Mouse (Mus musculus) embryonic facial prominence, embryonic 14.5 days (tissue): ENCODE results near the gene Tagln2. TPM values are rescaled to one million over a fixed set of nuclear protein-coding genes. Genes with fewer than 3 reads are reported as not detected.

Experiments used
- ATAC-seq: fragments of 200-750 bp; cut with Nextera tagmentation; 2 replicates; pipeline ENCODE4 v1.8.0; 2017; ENCODE audit warnings: low read depth, moderate number of reproducible peaks, moderate TSS enrichment
- DNase-seq: peaks from one replicate; pipeline ENCODE4 v3.0.0-alpha.2; 2015; ENCODE audit warnings: low spot score
- H3K27ac ChIP-seq: fragments of 300-500 bp; sonication (generic); replicated peaks from 2 replicates; pipeline ENCODE4 v1.5.1; 2014; ENCODE audit warnings: low read depth, mild to moderate bottlenecking, low read length, moderate library complexity
- H3K27me3 ChIP-seq: fragments of 300-500 bp; sonication (generic); replicated peaks from 2 replicates; pipeline ENCODE4 v1.6.1; 2014; ENCODE audit warnings: low read length; ENCODE audit not compliant: control insufficient read depth, insufficient read depth
- H3K36me3 ChIP-seq: fragments of 300-500 bp; sonication (generic); 2 replicates; pipeline ENCODE4 v1.6.1; 2014; ENCODE audit warnings: low read length, mixed read lengths; ENCODE audit not compliant: control insufficient read depth, insufficient read depth
- H3K4me1 ChIP-seq: fragments of 300-500 bp; sonication (generic); 2 replicates; pipeline ENCODE4 v1.6.1; 2014; ENCODE audit warnings: antibody characterized with exemption, low read length; ENCODE audit not compliant: control insufficient read depth, insufficient read depth
- H3K4me2 ChIP-seq: fragments of 300-500 bp; sonication (generic); 2 replicates; pipeline ENCODE4 v1.6.1; 2014; ENCODE audit warnings: low read depth, mild to moderate bottlenecking, low read length, moderate library complexity, mixed read lengths
- H3K4me3 ChIP-seq: fragments of 300-500 bp; sonication (generic); 2 replicates; pipeline ENCODE4 v1.5.1; 2014; ENCODE audit warnings: low read depth, mild to moderate bottlenecking, low read length
- H3K9ac ChIP-seq: fragments of 300-500 bp; sonication (generic); 2 replicates; pipeline ENCODE4 v1.6.1; 2014; ENCODE audit warnings: low read depth, mild to moderate bottlenecking, low read length, moderate library complexity, mixed read lengths
- H3K9me3 ChIP-seq: fragments of 300-500 bp; sonication (generic); 2 replicates; pipeline ENCODE4 v1.6.1; 2016; ENCODE audit warnings: low read length; ENCODE audit not compliant: control insufficient read depth
- WGBS: fragments of 180-500 bp; shearing (Covaris S2); extraction: QIAGEN DNeasy Blood & Tissue Kit; methylation state at CpG from one replicate; pipeline ENCODE4 v1.1.7; 2014; 5-methylcytosine and 5-hydroxymethylcytosine counted together
- polyA plus RNA-seq: library from polyadenylated mRNA; unstranded; fragments of >200 nt; fragmentation: Nextera tagmentation; extraction: Ambion mirVana; gene quantifications from 2 replicates; pipeline ENCODE4 v1.2.1, GENCODE M21; 2014

The Tagln2 gene
- polyA plus RNA-seq, 1 experiment from 2014 or later = 231 TPM

GRCm38 (mm10) chr1:172530544-172531220 lies 30.8 kb downstream of the Tagln2 start:
- Histone ChIP-seq H3K9ac (no peak overlapping the region), H3K27me3 (no peaks in the 10 kb centered on the region; the same call in 1 of the 2 replicates), H3K4me3 (no peak overlapping the region), H3K9me3 (no peaks in the 10 kb centered on the region), H3K4me1 (0 out of 2 replicates have a peak, but pooled peaks cover 7% of the 10 kb centered on the region), H3K27ac (no peak overlapping the region), H3K4me2 (no peak overlapping the region), H3K36me3 (no peaks in the 10 kb centered on the region)
- 12% methylated on average over 8 of the region's 8 CpGs for WGBS
- peak; percentile 28 for ATAC-seq
- DNase-seq = no peak

DNA sequence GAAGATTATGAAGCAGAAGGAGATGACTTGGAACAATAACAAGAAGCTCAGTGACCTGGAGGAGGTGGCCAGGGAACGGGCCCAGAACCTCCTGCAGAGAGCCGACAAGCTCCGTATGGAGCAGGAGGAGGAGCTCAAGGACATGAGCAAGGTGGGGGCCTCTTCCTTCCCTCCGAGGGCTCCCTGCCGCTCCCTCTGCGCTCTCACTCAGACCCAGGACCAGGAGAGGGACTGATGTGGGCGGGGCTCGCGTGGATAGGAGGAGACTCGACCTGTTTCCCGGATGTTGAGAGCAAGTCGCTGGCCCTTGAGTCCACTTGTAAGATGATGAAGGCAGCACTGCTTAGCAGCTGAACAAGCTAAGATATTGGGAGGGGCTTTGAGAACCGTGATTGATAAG lies 32.7 kb downstream of the Tagln2 start:
- H3K4me1 ChIP-seq = no peaks in the 10 kb centered on the region
- ATAC-seq (peak; percentile 69), DNase-seq (peak; percentile 74)
- H3K9ac ChIP-seq = no peak overlapping the region
- no peaks in the 10 kb centered on the region for H3K36me3 ChIP-seq
- H3K4me2 ChIP-seq = peak overlapping the region; percentile 48
- H3K27ac ChIP-seq = no peak overlapping the region
- H3K4me3 ChIP-seq = peak overlapping the region; percentile 19
- no peaks in the 10 kb centered on the region for H3K9me3 ChIP-seq
- H3K27me3 ChIP-seq = no peaks in the 10 kb centered on the region; the same call in 1 of the 2 replicates
- under 1% methylated on average over 10 of the region's 13 CpGs for WGBS

DNA sequence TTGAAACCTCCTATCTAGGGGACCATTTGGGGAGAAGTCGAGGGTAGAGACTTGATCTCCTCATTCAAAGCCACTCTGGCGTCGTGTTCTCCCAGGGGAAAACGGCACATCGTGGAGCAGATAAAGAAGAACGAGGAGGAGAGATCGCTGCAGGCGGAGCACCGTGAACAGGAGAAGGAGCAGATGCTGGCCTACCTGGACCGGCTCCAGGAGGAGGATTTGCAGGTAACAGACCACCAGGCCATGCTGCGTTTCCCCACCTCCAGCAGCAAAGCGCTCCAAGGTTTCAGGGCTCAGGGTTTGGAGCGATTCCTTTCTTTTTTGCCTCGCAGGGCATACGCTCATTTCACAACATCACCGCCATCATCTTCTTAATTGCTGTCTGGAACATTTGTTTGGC lies 35.3 kb downstream of the Tagln2 start:
- Histone ChIP-seq H3K4me3 (no peak overlapping the region), H3K4me2 (no peak overlapping the region), H3K9ac (no peak overlapping the region), H3K4me1 (0 out of 2 replicates have a peak, but pooled peaks cover under 1% of the 10 kb centered on the region), H3K36me3 (no peaks in the 10 kb centered on the region), H3K27me3 (no peaks in the 10 kb centered on the region), H3K9me3 (no peaks in the 10 kb centered on the region), H3K27ac (no peak overlapping the region)
- no peak for DNase-seq
- ATAC-seq = no peak
- WGBS = 86% methylated on average over 16 of the region's 16 CpGs

GRCm38 (mm10) chr1:172539827-172540226 lies 40.0 kb downstream of the Tagln2 start:
- no peaks in the 10 kb centered on the region for H3K27me3 ChIP-seq
- H3K36me3 ChIP-seq = no peaks in the 10 kb centered on the region
- peak; percentile 58 for DNase-seq
- H3K4me2 ChIP-seq = no peak overlapping the region
- H3K9ac ChIP-seq = no peak overlapping the region
- ATAC-seq = peak; percentile 75; the same call in 1 of the 2 replicates
- H3K4me3 ChIP-seq = no peak overlapping the region
- H3K4me1 ChIP-seq = 0 out of 2 replicates have a peak, but pooled peaks cover 4% of the 10 kb centered on the region
- no peaks in the 10 kb centered on the region for H3K9me3 ChIP-seq
- WGBS = 45% methylated on average over 6 of the region's 6 CpGs
- H3K27ac ChIP-seq = no peak overlapping the region

DNA sequence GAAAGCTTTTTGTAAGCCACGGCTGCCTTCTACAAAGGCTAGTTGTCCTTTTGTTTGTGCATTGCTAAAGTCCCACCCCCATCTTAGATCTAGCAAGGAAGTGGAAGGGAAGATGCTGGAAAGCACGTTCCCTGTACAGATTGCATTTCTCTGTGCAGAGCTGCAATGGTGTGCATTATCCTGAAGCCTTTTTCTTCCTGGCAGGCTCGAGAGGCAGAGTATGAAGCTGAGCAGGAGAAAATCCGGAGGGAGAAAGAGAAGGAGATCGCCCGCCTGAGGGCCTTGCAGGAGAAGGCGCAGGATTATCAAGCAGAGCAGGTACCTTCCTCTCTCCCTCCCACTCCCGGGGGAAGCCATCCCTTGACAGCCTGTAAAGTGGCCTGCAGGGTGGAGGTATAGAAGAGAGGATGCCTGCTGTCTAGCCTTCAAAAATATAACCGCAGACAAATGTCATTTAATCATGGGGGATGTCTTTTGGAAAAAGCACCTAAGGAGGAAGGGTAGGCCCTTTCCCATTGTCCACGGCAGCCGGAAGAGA lies 40.5 kb downstream of the Tagln2 start:
- Histone ChIP-seq H3K36me3 (no peaks in the 10 kb centered on the region), H3K27ac (no peak overlapping the region), H3K4me1 (0 out of 2 replicates have a peak, but pooled peaks cover 4% of the 10 kb centered on the region), H3K4me3 (no peak overlapping the region), H3K9ac (no peak overlapping the region), H3K4me2 (no peak overlapping the region), H3K27me3 (no peaks in the 10 kb centered on the region), H3K9me3 (no peaks in the 10 kb centered on the region)
- DNase-seq (no peak), ATAC-seq (0 out of 2 replicates have a peak, but pooled peaks have one; percentile 14)
- 46% methylated on average over 11 of the region's 11 CpGs for WGBS

DNA sequence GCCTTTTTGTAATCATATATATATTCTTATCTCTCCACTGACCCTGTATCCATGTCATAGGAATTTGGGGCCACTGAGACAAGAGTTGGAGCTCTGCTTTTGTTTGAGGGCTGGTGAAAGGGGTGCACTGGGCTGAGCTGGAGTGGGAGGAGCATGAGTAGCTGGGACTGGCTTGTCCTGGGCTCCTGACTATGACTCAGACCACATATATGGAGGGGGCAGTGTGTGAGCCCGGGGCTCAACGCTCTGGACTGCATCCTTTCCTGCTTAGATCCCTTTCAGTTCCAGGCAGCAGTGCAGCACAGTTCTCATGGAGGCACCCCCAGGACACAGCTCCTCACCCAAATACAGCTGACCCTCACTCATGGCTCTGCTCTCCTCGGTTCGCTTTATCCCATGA lies 46.2 kb downstream of the Tagln2 start:
- Histone ChIP-seq H3K9me3 (no peaks in the 10 kb centered on the region), H3K9ac (no peak overlapping the region), H3K27ac (no peak overlapping the region), H3K4me2 (no peak overlapping the region), H3K36me3 (no peaks in the 10 kb centered on the region), H3K4me1 (peaks cover 12% of the 10 kb centered on the region), H3K27me3 (no peaks in the 10 kb centered on the region; the same call in 1 of the 2 replicates), H3K4me3 (no peak overlapping the region)
- 76% methylated on average over 4 of the region's 4 CpGs for WGBS
- DNase-seq (no peak), ATAC-seq (no peak)

- no peak for DNase-seq
- no peak overlapping the region for H3K27ac ChIP-seq
- no peak overlapping the region for H3K4me2 ChIP-seq
- H3K36me3 ChIP-seq = no peaks in the 10 kb centered on the region
- H3K4me1 ChIP-seq = peaks cover 26% of the 10 kb centered on the region
- H3K9ac ChIP-seq = no peak overlapping the region
- H3K4me3 ChIP-seq = no peak overlapping the region
- H3K27me3 ChIP-seq = no peaks in the 10 kb centered on the region; the same call in 1 of the 2 replicates
- no peaks in the 10 kb centered on the region for H3K9me3 ChIP-seq
- no peak for ATAC-seq
- 37% methylated on average over 7 of the region's 7 CpGs for WGBS
Observed at GRCm38 (mm10) chr1:172548501-172548900, 48.7 kb downstream of the Tagln2 start.

- DNase-seq (no peak), ATAC-seq (no peak)
- Histone ChIP-seq H3K27me3 (no peaks in the 10 kb centered on the region; the same call in 1 of the 2 replicates), H3K4me1 (peaks cover 26% of the 10 kb centered on the region), H3K4me3 (no peak overlapping the region), H3K9ac (no peak overlapping the region), H3K9me3 (no peaks in the 10 kb centered on the region), H3K4me2 (0 out of 2 replicates have a peak overlapping the region, but pooled peaks have one; percentile 45), H3K36me3 (no peaks in the 10 kb centered on the region), H3K27ac (no peak overlapping the region)
- WGBS = 17% methylated on average over 2 of the region's 2 CpGs
Observed at GRCm38 (mm10) chr1:172549314-172549713, 49.5 kb downstream of the Tagln2 start.
